ENCODE assay signal across 9 mouse cellular contexts in genomic region chr2:92544364-92545151, GRCm38 (mm10). TPM values are rescaled to one million over a fixed set of nuclear protein-coding genes. Genes with fewer than 3 reads are reported as not detected.
A peak's percentile ranks its signal among the peaks of the same experiment; 100 is the strongest.
DNase-seq lines count a peak whose midpoint lies in the region; ATAC-seq and TF ChIP-seq lines count a peak whose summit lies in the region.
"Had no signal": no experiment of that assay in that cellular context is flagged by ENCODE, and none has a peak within 500 bp of the region (broad histone marks: within the 10 kb centered on the region; RNA-seq: fewer than 3 reads in every experiment).

No protein-coding gene starts in this region.

- H3K9ac ChIP-seq in midbrain, postnatal 0 days (replicated peaks; ENCODE audit: low read length, poor library complexity, severe bottlenecking), result no peak overlapping the region

- WGBS in midbrain, postnatal 0 days, result 11% methylated on average over 14 of the region's 15 CpGs

- no peaks in the 10 kb centered on the region for H3K9me3 ChIP-seq in midbrain, postnatal 0 days (ENCODE audit: low read length)

- H3K4me3 ChIP-seq in midbrain, postnatal 0 days (ENCODE audit: low read depth, low read length), result no peak overlapping the region

- peak; percentile 63 for ATAC-seq in granulocyte monocyte progenitor cell, adult 5-6 weeks (replicated peaks; ENCODE audit: poor library complexity, severe bottlenecking)
- ATAC-seq in midbrain, postnatal 0 days (ENCODE audit: low FRiP score), result peak; percentile 76

- H3K27me3 ChIP-seq in midbrain, postnatal 0 days (ENCODE audit: insufficient read depth, low read length), result no peaks in the 10 kb centered on the region

- TF ChIP-seq CTCF in midbrain, postnatal 0 days (IDR thresholded peaks at IDR 0.05), result no peak

- H3K36me3 ChIP-seq in midbrain, postnatal 0 days (ENCODE audit: insufficient read depth, low read length), result no peaks in the 10 kb centered on the region

- DNase-seq in cerebellum, postnatal 10 days, result peak; percentile 17
- no peak for DNase-seq in cerebellum, postnatal 36 days
- peak; percentile 38 for DNase-seq in ovary, postnatal 36 days (ENCODE audit: low spot score)
- no peak for DNase-seq in ovary, postnatal 10 days (ENCODE audit: low spot score)
- DNase-seq in midbrain, postnatal 0 days (ENCODE audit: low spot score), result peak; percentile 69
- DNase-seq in cerebellum, adult 11 months, result no peak
- no peak for DNase-seq in layer of hippocampus, adult 8-10 months (ENCODE audit: low spot score in 2 of 2)

- no peak overlapping the region for H3K27ac ChIP-seq in midbrain, postnatal 0 days (ENCODE audit: low read depth, low read length)
- H3K27ac ChIP-seq: macrophage had no signal

- peak overlapping the region; percentile 9; the same call in 1 of the 2 replicates for H3K4me2 ChIP-seq in midbrain, postnatal 0 days (ENCODE audit: low read depth, low read length, poor library complexity, severe bottlenecking)

- peaks cover 14% of the 10 kb centered on the region for H3K4me1 ChIP-seq in midbrain, postnatal 0 days (ENCODE audit: insufficient read depth, low read length)

RNA-seq across cellular contexts. Expression of gene Chst1, which starts 54.9 kb away (rescaled TPM):
- 0.21 TPM in 1 of 2 replicates, not detected in the other for total RNA-seq in granulocyte monocyte progenitor cell, adult 5-6 weeks (2014; fragmentation: Nextera tagmentation)
- total RNA-seq in granulocyte monocyte progenitor cell, adult 5-6 weeks (2017), result 0.13 TPM in 1 of 2 replicates, not detected in the other
- total RNA-seq in midbrain, postnatal 0 days (2014; rRNA removed), result 64.4 and 73.8 TPM in 2 replicates
- 39.5 and 43.0 TPM in 2 replicates for polyA plus RNA-seq in midbrain, postnatal 0 days (2015; fragmentation: Nextera tagmentation; extraction: Ambion mirVana)
- 100 to 1,000 TPM; 258 to 295 (median 273) TPM for total RNA-seq in layer of hippocampus, adult 8-10 months (2022)
- polyA plus RNA-seq: macrophage had no signal

Comparison
In these comparisons a context has a peak if more than half of its experiments do, and no peak if none do; other contexts are left out.
1. DNase-seq: peak in cerebellum, postnatal 10 days (2 of 2), ovary, postnatal 36 days (single experiment) and midbrain, postnatal 0 days (single experiment); none in cerebellum, postnatal 36 days (0 of 2), ovary, postnatal 10 days (single experiment), cerebellum, adult 11 months (single experiment) and layer of hippocampus, adult 8-10 months (0 of 2).
2. RNA of gene Chst1, which starts 54.9 kb away (total RNA-seq): 258 to 295 TPM in layer of hippocampus, adult 8-10 months and 64.4 to 73.8 TPM in midbrain, postnatal 0 days; 0.13 to 0.21 TPM in granulocyte monocyte progenitor cell, adult 5-6 weeks; every median in the first group is over 10 times any median in the second.